Mouse (Mus musculus) lung, embryonic 16.5 days (tissue): ENCODE measurements at regions not wholly inside any gene's neighbourhood (a gene's known extent, or its start where the extent isn't known, plus 50 kb on each side); places are given as distances from the start of the nearest gene placed in this dataset.

ENCODE experiments used
- ATAC-seq: fragments of 200-750 bp; cut with Nextera tagmentation; 2 replicates; pipeline ENCODE4 v1.8.0; 2017; ENCODE audit warnings: low read depth, mild to moderate bottlenecking, moderate library complexity
- H3K27ac ChIP-seq: fragments of 300-500 bp; sonication (generic); 2 replicates; pipeline ENCODE4 v1.5.1; 2014; ENCODE audit warnings: mild to moderate bottlenecking, control low read depth, low read length
- H3K27me3 ChIP-seq: fragments of 300-500 bp; sonication (generic); 2 replicates; pipeline ENCODE4 v1.6.1; 2014; ENCODE audit warnings: low read depth, low read length, mixed read lengths; ENCODE audit not compliant: control insufficient read depth, insufficient read depth
- H3K36me3 ChIP-seq: fragments of 300-500 bp; sonication (generic); 2 replicates; pipeline ENCODE4 v1.6.1; 2014; ENCODE audit warnings: low read length; ENCODE audit not compliant: control insufficient read depth, insufficient read depth
- H3K4me1 ChIP-seq: fragments of 300-500 bp; sonication (generic); replicated peaks from 2 replicates; pipeline ENCODE4 v1.6.1; 2014; ENCODE audit warnings: low read length, mixed read lengths; ENCODE audit not compliant: control insufficient read depth, insufficient read depth
- H3K4me2 ChIP-seq: fragments of 300-500 bp; sonication (generic); 2 replicates; pipeline ENCODE4 v1.6.1; 2014; ENCODE audit warnings: low read depth, low read length, control low read depth
- H3K4me3 ChIP-seq: fragments of 300-500 bp; sonication (generic); 2 replicates; pipeline ENCODE4 v1.5.1; 2014; ENCODE audit warnings: mild to moderate bottlenecking, low read length, control low read depth
- H3K9ac ChIP-seq: fragments of 300-500 bp; sonication (generic); 2 replicates; pipeline ENCODE4 v1.6.1; 2014; ENCODE audit warnings: low read length, control low read depth
- H3K9me3 ChIP-seq: fragments of 300-500 bp; sonication (generic); 2 replicates; pipeline ENCODE4 v1.6.1; 2016; ENCODE audit warnings: low read length; ENCODE audit not compliant: control insufficient read depth
- WGBS: fragments of 180-500 bp; shearing (Covaris S2); extraction: QIAGEN DNeasy Blood & Tissue Kit; methylation state at CpG from one replicate; pipeline ENCODE4 v1.1.7; 2014; 5-methylcytosine and 5-hydroxymethylcytosine counted together

DNA sequence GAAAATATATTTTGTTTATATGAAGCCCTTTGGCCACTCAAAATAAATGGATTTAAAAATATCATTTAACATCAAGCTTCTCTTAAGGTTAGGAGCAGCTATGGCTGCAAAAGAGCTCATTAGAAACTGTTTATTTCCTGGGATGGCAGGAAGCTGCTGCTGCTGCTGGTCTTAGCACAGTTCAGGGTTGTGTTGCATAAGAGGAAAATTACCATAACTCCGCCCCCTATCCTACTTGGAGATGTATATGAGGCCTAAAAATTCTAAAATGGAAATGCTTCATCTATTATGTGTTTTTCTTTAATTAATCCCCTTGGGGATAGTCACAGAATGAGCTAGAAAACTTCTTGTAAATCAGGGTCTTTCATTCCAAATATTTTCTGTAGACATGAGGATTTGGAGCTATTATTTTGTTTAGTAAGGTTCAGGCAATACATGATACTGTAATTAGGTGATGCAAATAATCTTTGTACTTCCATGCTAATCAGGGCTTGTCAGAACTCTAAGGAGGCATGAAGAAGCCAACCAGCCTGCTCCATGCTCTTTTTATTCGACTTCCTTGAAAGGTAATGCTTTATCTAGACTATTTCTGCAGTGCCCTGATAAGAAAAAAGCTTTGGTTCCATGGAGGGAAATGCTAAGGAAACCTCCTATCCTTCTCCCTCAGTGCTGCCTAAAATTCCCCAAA lies 85.6 kb upstream of the Abcb5 start:
- Histone ChIP-seq H3K27ac (no peak overlapping the region), H3K9me3 (no peaks in the 10 kb centered on the region), H3K9ac (no peak overlapping the region), H3K36me3 (no peaks in the 10 kb centered on the region), H3K4me3 (no peak overlapping the region), H3K4me1 (no peaks in the 10 kb centered on the region), H3K27me3 (no peaks in the 10 kb centered on the region), H3K4me2 (no peak overlapping the region)
- peak; percentile 45; the same call in 1 of the 2 replicates for ATAC-seq
- WGBS, result 32% methylated on average over 2 of the region's 2 CpGs

DNA sequence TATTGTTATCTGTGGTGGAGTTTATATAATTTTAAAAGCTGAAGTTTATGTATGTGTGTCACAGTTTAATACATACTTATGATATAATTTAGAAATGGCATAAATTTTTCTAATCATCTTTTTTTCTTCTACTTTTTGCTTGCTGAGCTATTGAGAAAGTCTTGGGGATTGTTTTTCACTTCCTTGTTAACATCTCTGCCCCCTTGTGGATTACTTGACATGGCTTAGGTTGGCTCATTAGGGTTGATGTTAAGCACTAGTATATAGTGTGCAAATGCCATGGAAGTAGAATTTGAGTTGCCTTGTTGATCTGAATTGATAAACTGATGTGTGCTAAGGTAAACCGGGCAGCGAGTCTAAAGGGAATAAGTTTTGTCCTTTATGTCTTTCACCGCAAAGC lies 72.1 kb upstream of the Abcb5 start:
- WGBS, result 93% methylated on average over 3 of the region's 3 CpGs

DNA sequence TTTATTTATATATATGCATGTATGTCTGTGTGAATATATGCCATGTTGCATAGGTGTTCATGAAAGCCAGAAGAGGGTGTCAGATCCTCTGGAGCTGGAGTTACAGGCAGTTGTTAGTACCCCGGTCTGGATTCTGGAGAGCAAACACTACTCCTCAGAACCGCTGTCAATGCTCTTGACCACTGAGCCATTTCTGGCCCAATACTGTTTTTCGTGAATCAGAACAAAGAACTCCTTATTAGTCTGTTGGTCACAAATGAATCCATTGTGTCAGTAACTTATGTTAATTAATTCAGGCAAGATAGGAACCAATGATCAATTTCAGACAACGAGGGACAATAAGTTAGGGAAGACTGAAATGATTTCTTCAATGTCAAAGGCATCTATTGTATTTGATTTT lies 68.6 kb upstream of the Abcb5 start:
- Histone ChIP-seq H3K27ac (no peak overlapping the region), H3K4me2 (no peak overlapping the region), H3K27me3 (no peaks in the 10 kb centered on the region), H3K4me3 (no peak overlapping the region), H3K9ac (no peak overlapping the region), H3K36me3 (no peaks in the 10 kb centered on the region), H3K4me1 (no peaks in the 10 kb centered on the region), H3K9me3 (no peaks in the 10 kb centered on the region)
- WGBS, result 88% methylated on average over 4 of the region's 4 CpGs
- no peak for ATAC-seq

More for the DNA sequence above, 72.1 kb upstream of the Abcb5 start:
- Histone ChIP-seq H3K4me3 (no peak overlapping the region), H3K36me3 (no peaks in the 10 kb centered on the region), H3K9me3 (no peaks in the 10 kb centered on the region), H3K9ac (no peak overlapping the region), H3K27me3 (no peaks in the 10 kb centered on the region), H3K4me2 (no peak overlapping the region), H3K4me1 (no peaks in the 10 kb centered on the region), H3K27ac (no peak overlapping the region)
- no peak for ATAC-seq

DNA sequence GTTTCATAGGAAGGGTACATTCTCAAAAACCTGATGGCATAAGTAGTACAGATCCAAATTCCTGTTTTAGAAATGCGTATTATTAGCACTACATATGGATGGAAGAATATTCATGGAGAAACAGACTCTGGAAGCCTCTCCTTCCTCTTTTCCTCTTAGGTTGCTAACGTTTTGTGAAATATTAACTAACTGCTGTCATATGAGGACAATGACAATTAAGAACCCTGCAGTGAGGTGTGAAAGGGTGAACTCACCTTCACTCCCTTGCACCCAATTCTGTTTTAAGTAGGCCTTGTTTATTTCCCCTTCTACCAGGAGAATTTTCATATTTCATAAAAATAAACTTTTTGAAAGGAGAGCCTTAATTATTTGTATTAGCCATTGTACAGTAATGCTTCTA lies 62.5 kb upstream of the Abcb5 start:
- no peak overlapping the region for H3K27ac ChIP-seq
- no peaks in the 10 kb centered on the region for H3K27me3 ChIP-seq
- 78% methylated on average over 2 of the region's 2 CpGs for WGBS
- no peak overlapping the region for H3K4me2 ChIP-seq
- H3K9ac ChIP-seq, result no peak overlapping the region
- H3K36me3 ChIP-seq, result no peaks in the 10 kb centered on the region
- 0 out of 2 replicates have a peak, but pooled peaks cover 2% of the 10 kb centered on the region for H3K4me1 ChIP-seq
- H3K9me3 ChIP-seq, result no peaks in the 10 kb centered on the region
- ATAC-seq, result no peak
- H3K4me3 ChIP-seq, result no peak overlapping the region

DNA sequence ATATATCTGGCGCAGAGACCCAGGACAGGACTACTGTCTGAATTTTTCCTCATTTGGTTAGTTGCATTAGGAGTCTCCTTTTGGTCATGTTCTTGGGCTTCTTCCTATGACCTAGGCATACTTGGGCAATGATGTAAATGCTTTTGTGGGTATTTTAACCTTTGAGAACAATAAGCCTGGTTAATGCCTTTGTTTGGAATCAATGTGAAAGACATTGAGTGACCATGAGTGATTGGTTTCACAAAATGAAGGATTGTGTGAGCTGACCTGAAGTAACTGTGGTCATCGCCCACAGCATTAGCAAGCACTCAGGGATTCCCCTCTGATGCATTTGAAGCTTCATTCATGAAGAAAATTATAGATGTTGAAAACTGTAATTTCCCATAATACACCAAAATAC lies 61.9 kb upstream of the Abcb5 start:
- no peak for ATAC-seq
- no peak overlapping the region for H3K9ac ChIP-seq
- no peaks in the 10 kb centered on the region for H3K9me3 ChIP-seq
- H3K4me1 ChIP-seq, result 0 out of 2 replicates have a peak, but pooled peaks cover 2% of the 10 kb centered on the region
- H3K4me2 ChIP-seq, result no peak overlapping the region
- H3K27me3 ChIP-seq, result no peaks in the 10 kb centered on the region
- peak overlapping the region; percentile 1; the same call in 1 of the 2 replicates for H3K27ac ChIP-seq
- no peaks in the 10 kb centered on the region for H3K36me3 ChIP-seq
- no peak overlapping the region for H3K4me3 ChIP-seq
- WGBS, result 81% methylated on average over 2 of the region's 2 CpGs

DNA sequence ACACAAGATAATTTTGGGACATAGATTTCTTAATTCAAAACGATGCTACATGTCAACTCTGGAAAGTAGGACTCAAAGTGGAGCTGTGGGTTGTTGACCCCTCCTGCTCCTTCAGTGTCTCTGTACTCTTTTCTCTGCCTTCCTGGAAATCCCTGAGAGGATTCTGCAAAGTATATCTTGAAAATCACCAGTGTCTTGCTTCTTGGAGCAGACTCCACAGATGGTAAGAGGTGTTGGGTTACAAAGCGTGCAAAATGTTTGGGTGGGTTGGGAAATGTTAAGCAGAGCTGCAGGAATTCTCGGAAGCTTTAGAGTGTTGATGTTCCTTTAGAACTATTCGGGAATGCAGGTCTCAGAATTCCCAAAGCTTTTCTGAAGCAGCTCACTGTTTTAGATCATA lies 61.5 kb upstream of the Abcb5 start:
- 29% methylated on average over 4 of the region's 4 CpGs for WGBS
- Histone ChIP-seq H3K4me3 (no peak overlapping the region), H3K4me2 (no peak overlapping the region), H3K9me3 (no peaks in the 10 kb centered on the region), H3K27me3 (no peaks in the 10 kb centered on the region), H3K9ac (no peak overlapping the region), H3K36me3 (no peaks in the 10 kb centered on the region), H3K27ac (peak overlapping the region; percentile 1; the same call in 1 of the 2 replicates), H3K4me1 (0 out of 2 replicates have a peak, but pooled peaks cover 2% of the 10 kb centered on the region)
- no peak for ATAC-seq

DNA sequence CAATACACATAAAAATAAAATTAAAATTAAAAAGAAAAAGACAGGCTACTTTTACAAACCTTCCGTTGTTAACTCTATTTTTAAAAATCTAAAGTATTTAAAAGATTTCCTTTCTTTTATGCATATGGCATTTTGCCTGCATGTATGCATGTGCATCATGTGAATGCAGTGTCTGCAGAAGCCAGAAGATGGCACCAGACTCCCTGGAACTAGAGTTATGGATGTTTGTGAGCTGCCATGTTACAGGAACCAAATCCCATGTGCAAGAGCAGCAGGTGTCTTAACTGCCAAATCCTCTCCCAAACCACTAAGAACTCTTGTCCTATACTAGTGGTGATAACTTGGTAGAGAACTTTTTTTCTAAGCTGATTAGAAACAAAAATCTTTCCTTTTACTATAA lies 60.1 kb upstream of the Abcb5 start:
- WGBS, result 59% methylated on average over 1 of the region's 1 CpGs
- Histone ChIP-seq H3K4me2 (no peak overlapping the region), H3K36me3 (no peaks in the 10 kb centered on the region), H3K27ac (no peak overlapping the region), H3K9ac (no peak overlapping the region), H3K27me3 (no peaks in the 10 kb centered on the region), H3K9me3 (no peaks in the 10 kb centered on the region), H3K4me3 (no peak overlapping the region), H3K4me1 (0 out of 2 replicates have a peak, but pooled peaks cover 2% of the 10 kb centered on the region)
- ATAC-seq, result 0 out of 2 replicates have a peak, but pooled peaks have one; percentile 23

DNA sequence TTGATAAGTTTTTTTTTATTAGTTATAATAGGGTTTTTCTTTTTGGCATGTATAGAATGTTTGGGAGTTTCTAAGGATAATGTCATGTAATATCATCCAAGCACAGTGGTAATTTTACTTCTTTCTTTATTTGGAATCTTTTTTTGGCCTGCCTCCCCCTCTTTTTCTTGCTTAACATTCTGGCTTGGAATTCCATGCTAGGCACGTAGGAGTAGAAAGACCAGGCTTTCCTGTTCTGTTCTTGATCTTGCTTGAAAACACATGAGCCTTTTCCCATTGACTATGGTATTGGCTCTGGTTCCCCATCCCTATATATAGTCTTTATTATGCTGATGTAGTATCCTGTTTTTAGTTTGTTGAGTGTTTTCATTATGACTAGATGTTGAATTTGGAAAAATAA lies 57.8 kb upstream of the Abcb5 start:
- 14% methylated on average over 1 of the region's 1 CpGs for WGBS
- Histone ChIP-seq H3K36me3 (no peaks in the 10 kb centered on the region), H3K9ac (no peak overlapping the region), H3K27me3 (no peaks in the 10 kb centered on the region), H3K4me3 (no peak overlapping the region), H3K4me1 (peaks cover 2% of the 10 kb centered on the region), H3K4me2 (no peak overlapping the region), H3K27ac (no peak overlapping the region), H3K9me3 (no peaks in the 10 kb centered on the region)
- no peak for ATAC-seq
